Mouse (Mus musculus) telencephalon, adult 2 months (tissue): ENCODE measurements around the gene Stx2.
"Not testable (repeated sequence)": the region's sequence is repeated elsewhere in the genome, so short reads cannot be mapped to it uniquely, and the experiment has no call there.

ENCODE experiments used
- DNase-seq: peaks from one replicate; pipeline ENCODE4 v3.0.0-alpha.2; 2011; ENCODE audit warnings: low read depth, low spot score

The Stx2 gene

GRCm38 (mm10) chr5:129010937-129011336, 2.6 kb upstream of the Stx2 start:
- no peak for DNase-seq

- no peak for DNase-seq
Observed at GRCm38 (mm10) chr5:129009577-129009976, 1.2 kb upstream of the Stx2 start.

GRCm38 (mm10) chr5:129008008-129008407, 366 bp downstream of the Stx2 start:
- no peak for DNase-seq

- DNase-seq = no peak
Observed at GRCm38 (mm10) chr5:129007105-129007957, 1.0 kb downstream of the Stx2 start.

DNA sequence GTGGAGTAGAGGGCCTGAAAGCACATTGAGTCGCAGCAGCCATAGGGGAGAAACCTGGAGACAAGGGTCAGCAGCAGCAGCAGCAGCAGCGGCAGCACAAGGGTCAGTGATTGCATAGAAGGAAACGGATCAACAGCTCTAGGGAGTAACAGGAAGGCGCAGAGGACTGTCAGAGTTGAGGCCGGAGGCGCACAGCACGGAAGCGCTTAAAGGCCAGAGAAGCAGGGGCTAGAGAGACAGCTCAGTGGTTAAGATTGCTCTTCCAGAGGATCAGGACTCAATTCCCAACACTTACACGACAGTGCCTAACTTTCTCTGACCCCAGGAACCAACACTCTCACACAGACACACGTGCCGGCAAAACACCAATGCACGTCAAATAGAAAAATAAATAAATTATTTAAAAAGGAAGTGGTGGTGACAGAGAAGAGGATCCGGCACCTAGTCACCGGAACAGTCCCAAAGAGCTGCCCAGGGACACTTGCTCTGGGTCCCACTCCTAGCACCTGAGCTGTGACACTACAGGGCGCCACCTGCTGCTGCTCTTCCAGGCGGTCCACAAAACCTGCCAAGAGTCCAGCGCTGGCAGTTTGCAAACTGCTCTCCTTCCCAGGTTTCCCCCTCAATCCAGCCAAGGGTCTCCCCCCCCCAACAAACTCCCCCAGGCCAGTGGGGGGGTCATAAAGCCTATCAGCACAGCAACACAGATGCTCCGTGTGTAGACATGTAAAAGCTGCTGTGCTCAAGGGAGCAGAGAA, 2.2 kb downstream of the Stx2 start:
- no peak for DNase-seq

GRCm38 (mm10) chr5:129005416-129005815, 3.0 kb downstream of the Stx2 start:
- DNase-seq = no peak

DNA sequence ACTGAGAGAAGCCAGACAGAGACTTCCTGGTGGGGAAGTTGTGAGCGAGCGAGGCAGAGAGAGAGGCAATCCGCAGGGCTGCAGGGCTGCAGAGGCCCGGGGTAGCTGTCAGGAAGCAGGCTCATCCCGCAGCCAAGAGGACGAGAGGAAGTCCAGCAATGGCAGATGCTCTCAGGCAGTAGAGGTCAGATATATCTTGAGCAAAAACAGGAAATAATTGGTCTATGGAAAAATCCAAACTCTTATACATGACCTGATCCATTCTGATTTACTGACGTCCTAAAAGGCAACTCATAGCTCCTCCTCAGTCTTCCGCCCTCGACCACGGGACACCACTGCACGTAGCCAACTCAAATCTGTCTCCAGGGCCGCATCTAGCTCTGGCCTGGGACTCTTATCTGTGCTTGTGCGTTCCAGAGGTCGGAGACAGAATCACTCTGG, 5.8 kb downstream of the Stx2 start:
- DNase-seq = no peak

DNA sequence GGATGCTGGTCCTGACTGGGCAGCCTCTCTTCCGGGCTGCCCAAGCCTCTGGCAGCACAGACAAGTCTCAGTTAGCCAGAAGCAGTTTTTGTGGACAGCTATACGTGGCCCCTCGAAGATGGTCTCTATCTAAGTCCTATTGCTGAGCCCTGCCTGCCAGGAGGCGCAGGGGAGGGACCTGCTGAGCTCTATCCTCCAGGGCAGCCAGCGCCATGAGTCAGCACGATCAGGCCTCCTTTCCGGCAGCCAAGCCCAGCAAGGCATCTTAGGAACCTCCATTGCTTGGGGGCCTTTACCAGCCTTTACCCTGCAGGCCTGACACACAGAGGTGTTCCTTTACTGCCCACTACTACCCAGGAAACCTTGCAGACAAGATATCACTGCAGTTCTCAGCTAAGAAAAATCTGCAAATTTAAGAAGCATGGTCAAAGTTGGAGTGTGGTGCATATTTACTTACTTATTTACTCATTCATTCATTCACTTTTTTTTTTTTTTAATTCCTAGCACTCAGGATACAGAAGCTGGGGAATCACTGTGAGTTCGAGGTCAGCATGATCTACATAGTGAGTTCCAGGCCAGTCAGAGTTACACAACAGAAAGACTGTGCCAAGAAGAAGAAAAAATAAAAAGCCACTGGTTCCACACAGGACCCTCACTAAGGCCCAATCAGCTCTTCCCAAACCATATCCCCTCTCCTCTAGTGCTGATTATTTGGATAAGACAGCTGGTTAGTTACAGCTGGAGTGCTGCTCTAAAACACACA, 7.5 kb downstream of the Stx2 start:
- no peak for DNase-seq

- no peak for DNase-seq
Observed at GRCm38 (mm10) chr5:128987141-128987954, 21.0 kb downstream of the Stx2 start.

DNA sequence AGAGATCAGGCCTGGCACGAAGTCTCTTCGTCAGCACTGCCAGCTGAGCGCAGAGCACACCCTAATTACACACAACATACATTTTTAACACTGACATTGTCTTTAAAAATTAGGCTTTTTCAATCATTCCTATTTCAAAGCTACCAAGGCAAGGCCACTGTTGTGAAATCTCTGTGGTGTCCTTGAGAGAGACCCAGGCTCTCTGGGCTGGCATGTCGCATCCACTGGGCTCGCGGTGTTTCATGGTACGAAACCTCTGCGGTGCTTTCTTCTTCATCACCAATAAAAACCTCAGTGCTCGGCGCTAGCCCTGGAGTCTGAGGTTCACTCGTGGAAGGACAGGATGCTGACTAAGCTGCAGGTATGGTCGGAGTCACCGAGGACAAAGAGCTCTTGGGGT, 22.4 kb downstream of the Stx2 start:
- no peak for DNase-seq

DNA sequence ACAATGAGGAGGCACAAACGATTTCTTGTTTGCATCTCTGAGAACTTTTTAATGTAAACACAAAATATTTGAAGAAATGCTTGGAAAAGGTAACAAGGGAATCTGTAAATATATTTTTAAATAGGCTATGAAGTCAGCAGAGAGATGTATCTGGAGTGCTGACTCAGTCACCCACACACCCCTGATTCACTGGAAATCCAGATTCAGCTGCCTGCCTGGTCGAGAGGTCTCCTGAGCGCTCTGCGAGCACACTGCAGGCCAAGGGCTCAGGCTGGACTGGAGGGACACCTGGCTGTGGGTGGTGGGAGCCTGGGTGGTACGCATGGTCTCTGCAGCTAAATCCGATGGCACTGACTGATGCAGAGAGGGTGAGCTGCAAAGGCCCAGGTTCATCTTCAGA, 23.8 kb downstream of the Stx2 start:
- no peak for DNase-seq

DNA sequence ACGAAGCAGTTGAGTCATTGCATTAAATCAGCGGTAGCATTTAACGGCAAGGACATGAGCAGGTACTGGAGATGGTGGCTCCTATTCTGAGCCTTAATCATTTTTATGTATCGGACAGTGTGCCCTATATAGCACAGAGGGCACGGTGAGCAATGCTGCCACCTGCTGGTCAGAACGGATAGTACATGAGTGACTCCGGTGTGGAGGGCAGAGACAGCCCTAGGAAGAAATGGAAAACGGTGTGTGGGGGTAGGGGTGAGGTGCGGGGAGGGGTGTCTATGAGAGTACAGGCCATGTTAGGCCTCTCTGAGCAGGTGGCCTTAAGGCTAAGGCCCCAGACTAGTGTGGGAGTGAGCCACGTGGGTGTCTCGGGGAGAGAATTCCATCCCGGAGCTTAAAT, 26.8 kb downstream of the Stx2 start:
- DNase-seq = no peak

DNA sequence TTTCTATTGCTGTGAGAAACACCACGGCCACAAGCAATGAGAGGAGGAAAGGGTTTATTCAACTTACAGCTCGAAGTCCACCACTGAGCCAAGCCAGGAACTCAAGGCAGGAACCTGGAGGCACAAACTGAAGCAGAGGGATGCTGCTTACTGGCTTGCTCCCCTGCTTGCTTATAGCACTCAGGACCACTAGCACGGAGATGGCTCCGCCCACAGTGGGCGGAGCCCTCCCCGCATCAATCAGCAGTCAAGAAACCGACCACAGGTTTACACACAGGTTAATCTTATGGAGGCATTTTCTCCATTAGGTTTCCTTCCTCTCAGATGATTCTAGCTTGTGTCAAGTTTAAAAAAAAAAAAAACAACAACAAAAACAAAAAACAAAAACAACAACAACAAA, 27.5 kb downstream of the Stx2 start:
- DNase-seq = no peak

- DNase-seq = no peak
Observed at GRCm38 (mm10) chr5:128978957-128979356, 29.4 kb downstream of the Stx2 start.

DNA sequence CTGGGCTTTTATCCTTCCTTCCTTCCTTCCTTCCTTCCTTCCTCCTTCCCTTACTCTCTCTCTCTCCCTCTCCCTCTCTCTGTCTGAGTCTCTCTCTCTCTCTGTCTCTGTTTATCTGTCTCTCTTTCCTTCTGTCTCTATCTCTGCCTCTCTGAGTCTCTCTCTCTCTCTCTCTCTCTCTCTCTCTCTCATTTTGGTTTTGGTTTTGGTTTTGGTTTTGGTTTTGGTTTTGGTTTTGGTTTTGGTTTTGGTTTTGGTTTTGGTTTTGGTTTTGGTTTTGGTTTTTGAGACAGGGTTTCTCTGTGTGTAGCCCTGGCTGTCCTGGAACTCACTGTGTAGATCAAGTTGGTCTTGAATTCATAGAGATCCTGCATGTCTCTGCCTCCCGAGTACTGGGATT, 30.9 kb downstream of the Stx2 start:
- not testable (repeated sequence) for DNase-seq

GRCm38 (mm10) chr5:128976266-128976665, 32.1 kb downstream of the Stx2 start:
- DNase-seq = no peak

- no peak for DNase-seq
Observed at GRCm38 (mm10) chr5:128971298-128971697, 37.1 kb downstream of the Stx2 start.

- DNase-seq = no peak
Observed at GRCm38 (mm10) chr5:128970878-128971277, 37.5 kb downstream of the Stx2 start.

- no peak for DNase-seq
Observed at GRCm38 (mm10) chr5:128964353-128964752, 44.0 kb downstream of the Stx2 start.

DNA sequence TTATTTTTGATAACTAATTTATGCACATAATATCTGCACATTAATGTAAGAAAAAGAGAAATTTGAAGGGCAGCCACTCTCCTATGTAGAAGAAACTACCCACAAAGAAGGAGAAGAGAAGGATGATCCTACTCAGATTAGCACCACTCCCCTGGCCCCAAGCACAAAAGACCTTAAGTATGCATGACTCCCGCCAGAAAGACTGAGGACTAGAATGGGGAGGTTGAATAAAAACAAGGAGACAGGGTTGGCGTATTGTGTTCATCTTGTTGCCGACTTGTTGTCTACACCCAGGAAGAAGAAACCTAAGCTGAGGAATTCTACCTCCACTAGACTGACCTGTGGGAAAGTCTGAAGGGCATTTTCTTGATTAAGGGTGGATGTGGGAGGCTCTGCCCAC, 49.5 kb downstream of the Stx2 start:
- DNase-seq = no peak

- not testable (repeated sequence) for DNase-seq
Observed at GRCm38 (mm10) chr5:128954371-128954770, 54.0 kb downstream of the Stx2 start.
